Mouse (Mus musculus): ENCODE measurements around the gene Ncapd2.
A peak's percentile ranks its signal among the peaks of the same experiment; 100 is the strongest.

GRCm38 (mm10) chr6:125154550-125154949 lies 37.0 kb downstream of the Ncapd2 start:
- TF ChIP-seq CTCF (IDR thresholded peaks at IDR 0.05; ENCODE audit: low read depth) (peak; percentile 68), EP300 (optimal IDR thresholded peaks at IDR 0.05) (no peak)
